Mouse (Mus musculus): ENCODE results near the gene Ankib1. TPM values are rescaled to one million over a fixed set of nuclear protein-coding genes. Genes with fewer than 3 reads are reported as not detected.
"Not testable (repeated sequence)": the region's sequence is repeated elsewhere in the genome, so short reads cannot be mapped to it uniquely, and the experiment has no call there.

Ankib1 gene
- 10 to 100 TPM; 64.7 to 83.4 (median 71.4) TPM for total RNA-seq (2022)

DNA sequence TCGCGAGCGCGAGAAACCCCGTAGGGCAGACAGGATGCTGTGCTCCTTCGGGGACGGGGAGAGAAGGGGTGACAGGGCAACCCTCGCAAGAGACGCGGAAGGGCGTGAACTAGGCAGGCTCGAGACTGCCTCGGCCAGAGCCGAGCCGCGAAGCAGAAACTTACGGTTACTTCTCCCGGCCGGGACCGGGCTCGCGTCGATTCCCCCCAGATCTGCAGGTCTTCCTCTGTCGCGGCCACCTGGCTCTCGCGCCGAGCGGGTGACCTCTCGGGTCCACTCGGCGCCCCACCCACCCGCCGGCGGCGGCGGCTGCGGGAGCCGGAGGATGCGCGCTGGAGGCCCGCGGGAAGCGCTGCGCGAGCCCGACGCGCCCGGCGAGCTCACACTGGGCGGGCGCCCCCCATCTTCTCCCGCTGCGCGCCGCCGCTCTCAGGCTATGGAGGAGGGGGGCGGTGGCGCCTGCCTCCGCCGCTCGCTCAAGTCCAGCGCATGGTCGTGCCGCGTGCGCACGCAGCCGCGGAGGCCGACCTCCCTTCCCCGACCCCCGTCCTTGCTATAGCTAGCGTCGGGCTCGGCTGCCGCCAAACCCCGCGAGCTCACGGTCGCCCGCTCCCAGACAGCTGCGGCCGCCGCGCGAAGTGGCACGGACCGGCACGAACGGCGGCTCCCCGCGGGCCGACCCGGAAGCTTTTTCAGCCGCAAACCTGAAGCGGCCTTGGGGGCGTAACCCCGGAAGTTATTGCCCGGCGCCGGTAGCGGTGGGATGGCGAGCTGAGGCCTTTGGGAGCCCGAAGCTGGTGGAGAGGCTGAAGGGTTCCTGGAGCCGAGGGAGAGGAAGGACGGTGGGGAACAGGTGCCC lies at the start of gene Ankib1, which contains the start of gene Krit1:
Gene Ankib1, minus strand, starts transcription at position 493 of the 859 bp plus-strand sequence.
Gene Krit1, plus strand, starts transcription at position 752 of the 859 bp plus-strand sequence.
- DNase-seq: peak; percentile 85

DNA sequence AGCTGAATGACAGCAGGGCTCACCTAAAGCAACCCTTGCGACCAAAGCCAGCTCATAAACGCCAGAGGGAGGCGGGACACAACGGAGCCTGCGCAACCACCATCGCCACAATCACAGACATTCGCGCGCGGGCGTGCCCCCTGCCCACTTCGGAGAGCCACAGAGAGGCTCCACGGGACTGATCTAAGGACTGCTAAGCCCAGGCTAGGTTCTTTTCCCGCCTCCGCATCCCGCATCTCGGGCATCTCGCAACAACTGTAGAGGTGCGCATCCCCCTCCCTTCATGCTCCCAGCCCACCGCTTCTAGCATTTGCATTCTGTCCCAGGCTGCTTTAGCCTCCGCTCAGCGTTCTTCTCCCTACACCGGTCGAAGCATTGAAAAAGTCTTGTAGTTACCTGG lies 42.3 kb upstream of the Ankib1 start, which contains the start of gene Lrrd1:
Gene Lrrd1, plus strand, starts transcription at position 148 of the 400 bp plus-strand sequence.
- DNase-seq: no peak

DNA sequence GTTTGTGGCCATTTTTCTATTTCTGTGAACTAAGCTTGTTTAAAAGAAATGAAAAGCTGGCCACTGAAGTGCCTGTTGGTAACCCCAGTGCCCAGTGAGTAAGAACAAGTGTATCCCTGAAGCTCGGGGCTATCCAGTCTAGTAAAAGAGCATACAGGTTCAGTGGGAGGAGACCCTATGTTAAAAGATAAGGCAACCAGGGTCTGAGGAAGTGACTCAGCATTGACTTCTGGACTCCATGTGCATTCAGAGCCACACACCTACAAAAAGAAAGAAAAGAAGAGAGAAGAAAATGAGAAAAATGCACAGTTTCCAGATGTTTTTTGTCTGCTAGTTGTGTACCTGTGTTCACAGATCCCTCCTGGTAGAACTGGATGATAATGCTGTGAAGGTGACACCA lies 31.4 kb upstream of the Ankib1 start:
- DNase-seq: no peak

DNA sequence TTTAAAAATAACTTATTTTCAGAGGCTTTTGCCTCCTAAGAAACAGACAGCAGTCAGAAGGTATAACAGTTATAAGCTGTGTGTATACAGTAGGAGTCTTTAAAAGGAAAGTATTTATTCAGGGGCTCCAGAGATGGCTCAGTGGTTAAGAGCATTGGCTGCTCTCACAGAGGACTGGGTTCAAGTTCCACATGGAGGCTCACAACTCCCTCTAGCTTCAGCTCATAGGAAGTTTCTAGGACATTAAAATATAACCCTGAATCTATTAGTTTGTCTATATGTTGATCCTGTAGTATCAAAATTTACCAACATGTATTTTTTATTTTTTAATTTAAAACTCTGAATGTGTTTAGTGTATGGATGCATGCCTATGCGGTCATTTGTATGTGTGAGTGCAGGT lies 5.7 kb upstream of the Ankib1 start:
- DNase-seq: no peak

DNA sequence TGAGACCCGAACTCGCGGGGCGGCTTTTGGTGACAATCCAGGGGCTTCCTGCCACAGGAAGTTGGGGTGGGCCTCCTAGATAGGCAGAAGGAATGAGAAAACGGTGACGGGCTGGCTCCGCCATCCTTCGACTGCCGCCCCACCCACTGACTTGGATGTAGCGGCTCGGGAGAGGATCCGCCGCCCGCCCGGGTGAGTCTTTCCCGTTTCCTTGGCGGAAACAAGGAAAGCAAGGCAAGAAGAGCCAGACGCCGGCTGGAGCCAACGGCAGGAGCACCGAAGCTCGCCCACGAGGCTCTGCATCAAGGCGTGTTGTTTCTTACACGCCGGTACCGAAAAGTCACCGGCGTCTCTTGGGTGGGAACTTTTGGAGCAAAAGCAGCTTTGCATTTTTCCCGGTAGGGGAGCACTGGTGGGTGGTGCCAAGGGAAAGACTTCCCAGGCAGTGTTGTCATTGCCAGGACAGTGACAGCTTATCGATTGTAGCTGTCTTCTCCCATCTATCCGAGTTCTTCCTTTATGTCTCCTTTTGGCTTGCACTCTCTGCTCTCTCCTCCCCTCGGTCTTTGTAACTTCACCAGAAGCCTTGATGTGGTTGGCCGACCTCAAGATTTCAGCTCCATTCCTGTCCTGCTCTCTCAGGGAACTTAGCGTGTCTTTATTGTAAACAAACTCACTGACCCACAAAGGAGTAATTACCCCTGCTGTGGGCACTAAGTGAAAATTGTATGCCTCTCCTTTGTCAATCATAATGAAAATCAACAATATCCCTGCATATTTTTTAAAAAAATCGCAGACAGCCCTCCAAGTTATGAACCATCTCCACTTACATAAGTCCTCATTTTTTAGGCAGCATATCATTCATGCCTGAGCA lies 804 bp upstream of the Ankib1 start:
- no peak for DNase-seq

DNA sequence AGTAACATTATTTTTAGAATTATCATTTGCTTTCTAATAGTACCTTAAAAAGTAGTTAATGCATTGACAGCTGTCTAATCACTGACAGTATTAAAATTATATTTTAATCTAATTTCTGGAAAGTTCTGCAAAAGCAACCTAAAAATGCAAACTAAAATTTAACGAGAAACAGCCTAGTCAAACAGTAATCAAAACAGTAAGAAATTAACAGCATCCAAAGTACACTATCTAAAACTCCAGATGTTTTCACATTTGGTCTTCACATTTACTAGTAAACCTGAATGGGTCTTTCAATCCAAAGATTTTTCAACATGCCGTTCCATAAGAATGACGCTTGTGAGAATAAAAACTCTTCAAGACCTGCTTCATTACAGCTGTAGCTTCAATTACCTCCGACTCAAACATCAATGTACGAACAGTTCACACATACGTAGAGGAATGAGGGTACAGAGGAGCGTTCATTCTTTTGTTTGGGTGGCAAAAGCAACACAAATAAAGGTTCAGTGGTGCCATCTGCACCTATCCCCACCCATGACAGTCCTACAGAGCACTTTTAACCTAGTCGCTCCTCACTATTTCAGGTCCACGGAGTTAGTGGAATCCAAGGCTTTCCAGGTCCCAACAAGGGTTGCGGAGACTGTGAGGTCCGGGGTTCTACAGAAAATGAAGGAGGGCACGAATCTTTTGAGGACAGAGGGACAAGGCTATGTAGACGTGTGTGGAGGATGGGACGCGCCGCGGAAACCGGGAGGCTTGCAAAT lies 873 bp downstream of the Ankib1 start:
- DNase-seq: no peak

DNA sequence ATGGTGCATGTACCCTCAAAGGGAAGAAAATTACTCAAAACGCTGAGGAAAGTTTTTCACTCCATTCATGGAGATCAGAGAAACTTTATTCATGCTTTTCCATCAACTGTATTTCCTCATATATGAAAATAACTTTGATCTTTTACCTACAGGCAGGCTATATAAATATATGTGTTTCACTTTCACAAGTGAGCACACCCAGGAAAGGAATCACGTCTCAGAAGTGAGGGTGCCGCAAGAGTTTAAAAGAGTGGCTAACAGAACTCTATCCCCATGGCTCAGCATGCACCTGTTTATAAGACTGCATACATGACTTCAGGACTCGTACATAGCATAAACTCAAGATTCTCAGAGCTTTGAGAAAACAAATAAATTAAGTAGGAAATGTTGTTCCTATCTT lies 1.8 kb downstream of the Ankib1 start:
- DNase-seq: no peak

DNA sequence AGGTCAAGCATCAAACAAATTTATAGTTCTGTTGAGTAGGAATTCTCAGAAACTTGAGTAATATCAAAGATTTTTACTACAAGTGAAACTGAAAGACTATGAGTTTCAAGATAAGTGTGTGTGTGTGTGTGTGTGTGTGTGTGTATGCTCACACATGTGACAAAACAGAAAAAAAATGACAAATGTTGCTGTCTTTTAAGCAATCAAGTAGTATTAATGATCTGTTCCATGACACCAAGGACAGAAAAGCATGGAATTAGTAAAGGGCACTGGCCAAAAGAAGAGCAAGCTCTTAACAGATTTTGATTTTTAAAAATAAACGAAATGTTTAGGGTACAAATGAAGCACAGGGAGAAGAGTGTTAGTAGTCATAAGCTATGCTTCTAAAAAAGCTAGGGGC lies 2.7 kb downstream of the Ankib1 start:
- no peak for DNase-seq

DNA sequence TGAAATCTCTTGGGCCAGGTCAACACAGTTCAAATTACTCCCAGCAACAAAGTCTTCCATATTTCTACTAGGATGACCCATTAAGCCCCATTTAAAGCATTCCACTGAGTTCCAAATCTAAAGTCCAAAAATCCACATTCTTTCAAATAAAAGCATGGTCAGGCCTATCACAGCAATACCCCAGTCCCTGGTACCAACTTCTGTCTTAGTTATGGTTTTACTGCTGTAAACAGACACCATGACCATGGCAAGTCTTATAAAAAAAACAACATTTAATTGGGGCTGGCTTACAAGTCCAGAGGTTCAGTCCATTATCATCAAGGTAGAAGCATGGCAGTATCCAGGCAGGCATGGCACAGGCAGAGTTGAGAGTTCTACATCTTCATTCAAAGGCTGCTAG lies 4.1 kb downstream of the Ankib1 start:
- DNase-seq: not testable (repeated sequence)

DNA sequence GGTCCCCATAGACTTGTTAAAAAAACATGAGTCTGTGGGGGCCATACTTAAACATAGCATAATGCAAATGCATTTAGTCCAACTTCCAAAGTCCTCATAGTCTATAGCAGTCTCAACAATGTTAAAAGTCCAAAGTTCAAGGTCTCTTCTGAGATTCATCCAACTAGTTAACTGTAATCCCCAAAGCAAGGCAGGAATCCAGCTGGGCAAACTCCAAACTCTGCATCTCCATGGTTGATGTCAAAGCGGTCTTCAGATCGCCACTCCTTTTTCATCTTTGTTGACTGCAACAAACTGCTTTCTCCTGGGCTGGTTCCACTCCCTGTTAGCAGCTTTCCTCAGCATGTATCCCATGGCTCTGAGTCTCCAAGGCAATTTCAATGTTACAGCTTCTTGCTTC lies 5.6 kb downstream of the Ankib1 start:
- not testable (repeated sequence) for DNase-seq

DNA sequence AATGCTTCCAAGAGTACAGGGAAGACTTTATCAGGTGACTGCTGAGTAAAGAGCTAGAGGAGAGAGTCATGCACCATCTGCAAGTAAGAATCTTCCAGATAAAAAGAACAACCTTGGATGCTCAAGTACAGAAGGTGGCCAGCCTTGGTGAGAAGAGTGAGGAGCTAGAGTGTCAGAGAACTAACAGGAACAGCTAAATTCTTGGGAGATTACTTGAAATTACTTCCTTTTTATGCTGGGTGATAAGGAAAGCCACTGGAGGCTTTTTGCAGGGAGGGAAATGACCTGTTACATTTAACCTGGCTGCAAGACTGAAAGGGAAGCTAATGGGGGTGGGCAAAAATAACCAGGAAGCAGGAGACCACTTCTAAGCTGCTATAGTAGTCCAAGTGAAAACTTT lies 11.7 kb downstream of the Ankib1 start:
- DNase-seq: no peak

DNA sequence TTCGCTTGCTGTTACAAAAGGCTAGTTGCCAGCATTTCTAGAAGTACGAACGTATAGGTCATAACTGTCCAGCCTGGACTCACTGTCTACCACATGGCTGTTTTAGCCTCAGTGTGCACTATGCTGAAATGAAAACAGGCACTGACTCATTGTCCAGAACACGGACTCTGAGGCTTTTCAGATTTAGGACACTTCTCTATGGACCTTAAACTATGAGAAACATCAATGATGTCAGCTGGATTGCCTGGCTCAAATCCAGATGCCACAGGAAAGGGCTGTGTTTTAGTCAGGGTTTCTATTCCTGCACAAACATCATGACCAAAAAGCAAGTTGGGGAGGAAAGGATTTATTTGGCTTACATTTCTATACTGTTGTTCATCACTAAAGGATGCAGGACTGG lies 15.2 kb downstream of the Ankib1 start:
- DNase-seq: peak; percentile 23

DNA sequence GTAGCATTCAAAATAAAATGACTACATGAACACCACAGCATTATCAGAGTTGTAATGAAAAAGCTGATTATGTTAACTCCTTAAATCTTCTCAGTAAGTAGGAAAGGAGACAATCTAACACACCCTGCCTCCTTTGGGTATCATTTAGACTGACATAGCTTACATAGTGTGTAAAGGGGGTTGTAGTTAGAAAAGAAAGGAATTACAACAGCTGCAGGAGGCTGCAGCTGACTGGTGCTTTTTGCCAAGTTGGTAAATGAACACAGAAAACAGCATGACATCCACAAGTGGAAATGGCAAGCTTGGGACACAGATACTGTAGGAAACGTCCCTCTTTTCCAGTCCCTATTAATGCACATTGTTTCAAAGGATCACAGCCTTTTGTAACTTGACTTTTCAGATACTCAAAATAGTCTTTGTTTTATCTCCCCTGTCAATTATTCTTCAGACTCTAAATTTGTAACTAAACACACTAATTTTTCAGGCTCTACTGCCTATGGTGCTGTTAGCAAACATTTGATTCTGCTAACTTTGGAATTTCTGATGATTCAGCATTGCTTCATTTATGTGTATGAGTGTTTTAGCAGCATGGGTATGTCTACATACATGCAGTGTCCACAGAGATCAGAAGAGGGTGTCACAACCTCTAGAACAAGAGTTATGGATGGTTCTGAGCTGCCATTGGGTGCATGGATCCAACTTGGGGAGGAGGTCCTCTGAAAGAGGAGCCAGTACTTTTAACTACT lies 17.8 kb downstream of the Ankib1 start:
- DNase-seq: no peak

DNA sequence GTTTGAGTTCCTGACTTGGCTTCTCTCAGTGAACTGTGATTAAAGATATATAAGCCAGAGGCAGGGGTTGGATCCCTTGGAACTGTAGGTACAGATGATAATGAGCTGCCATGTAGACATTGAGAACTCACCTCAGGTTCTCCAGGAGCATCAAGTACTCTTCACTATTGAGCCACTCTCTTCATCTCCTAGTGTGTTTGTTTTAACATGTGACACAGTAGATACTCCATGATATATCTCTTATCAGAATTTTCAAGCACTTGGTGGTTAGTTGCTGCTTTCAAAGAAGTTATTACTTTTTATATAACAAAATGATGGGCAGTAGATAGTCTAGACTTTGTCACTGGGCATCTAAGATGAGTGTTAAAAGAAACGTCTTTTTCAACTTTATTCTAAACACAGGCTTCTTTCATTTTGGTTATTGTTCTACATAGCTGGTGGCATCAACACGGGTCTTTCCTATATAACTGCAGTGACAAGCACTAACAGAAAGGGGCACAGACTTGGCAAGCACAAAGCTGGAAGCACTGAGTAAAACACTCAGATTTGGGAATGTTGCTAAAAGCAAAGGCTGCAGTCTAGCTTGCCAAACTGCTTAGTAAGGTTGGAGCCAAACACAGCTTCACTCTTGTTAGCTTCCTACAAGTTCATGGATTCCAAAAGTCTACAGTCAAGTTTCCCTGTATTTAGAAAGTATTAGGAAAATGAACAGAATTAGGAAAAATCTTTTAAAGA lies 18.6 kb downstream of the Ankib1 start:
- DNase-seq: no peak

DNA sequence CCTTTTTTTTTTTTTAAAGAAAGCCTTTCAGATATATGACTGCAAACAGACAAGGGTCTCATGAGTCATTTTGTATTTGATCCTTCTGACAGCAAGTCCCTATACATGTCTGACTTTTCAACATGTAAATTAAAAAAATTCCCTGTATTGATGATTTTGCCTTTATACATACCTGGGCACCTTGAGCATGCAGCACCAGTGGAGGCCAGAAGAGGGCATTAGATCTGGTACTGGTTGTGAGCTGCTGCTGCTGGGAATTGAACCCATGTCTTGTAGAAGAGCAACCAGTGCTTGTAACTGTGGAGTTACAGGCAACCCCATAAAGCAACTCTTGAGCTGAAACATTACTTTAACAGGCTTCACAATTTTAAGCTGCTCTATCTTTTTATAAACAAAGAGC lies 20.1 kb downstream of the Ankib1 start:
- no peak for DNase-seq

DNA sequence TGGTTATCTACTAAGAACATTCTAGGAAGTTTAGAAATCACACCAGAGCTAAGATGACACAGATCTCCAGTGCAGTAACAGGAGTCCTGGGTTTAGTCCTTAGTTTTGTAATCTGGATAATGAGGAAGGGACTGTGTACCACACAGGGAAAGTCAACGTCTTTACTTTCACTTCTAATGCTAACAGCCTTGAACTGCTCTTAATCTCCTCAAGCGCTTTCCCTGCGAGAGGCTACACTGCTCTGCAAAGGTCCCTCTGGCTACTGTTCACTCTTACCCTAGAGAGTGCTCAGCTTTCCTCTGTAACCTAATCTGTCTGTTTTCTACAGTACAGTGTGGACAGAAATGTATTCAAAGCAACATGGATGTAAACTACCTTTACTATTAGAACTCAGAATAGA lies 30.7 kb downstream of the Ankib1 start:
- DNase-seq: no peak

DNA sequence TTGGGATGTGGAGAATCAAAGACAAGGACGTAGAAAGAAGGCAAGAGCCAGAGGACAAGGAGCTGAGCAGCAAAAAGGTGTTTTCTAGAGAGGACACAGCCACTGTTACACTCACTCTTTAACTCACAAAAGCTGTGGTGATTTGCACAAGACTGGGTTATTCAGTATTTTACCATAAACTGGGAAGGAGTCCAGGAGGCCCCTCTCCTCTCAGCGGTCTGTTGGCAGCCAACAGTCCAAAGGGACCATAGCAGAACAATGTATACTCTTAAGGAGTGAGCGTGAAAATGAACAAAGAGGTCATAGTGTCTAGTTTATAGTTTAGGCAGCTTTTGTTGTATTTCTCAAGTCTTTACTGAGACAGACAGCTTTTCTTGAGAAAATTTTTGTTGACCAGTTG lies 31.2 kb downstream of the Ankib1 start:
- no peak for DNase-seq

DNA sequence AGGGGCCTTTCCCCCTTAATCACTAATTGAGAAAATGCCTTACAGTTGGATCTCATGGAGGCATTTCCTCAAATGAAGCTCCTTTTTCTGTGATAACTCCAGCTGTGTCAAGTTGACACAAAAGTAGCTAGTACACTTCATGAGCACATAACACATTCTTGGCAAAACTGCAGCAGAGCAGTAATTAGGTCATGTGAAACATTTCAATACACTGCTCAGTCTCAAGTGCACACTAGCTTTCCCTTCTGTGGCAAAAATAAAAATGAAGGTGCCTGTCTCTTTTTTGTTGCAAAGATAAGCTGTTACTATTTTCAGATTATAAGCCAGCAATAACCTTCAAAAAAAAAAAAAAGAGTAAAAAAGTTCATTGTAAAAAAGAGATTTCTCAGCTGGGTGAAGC lies 52.2 kb downstream of the Ankib1 start:
- DNase-seq: not testable (repeated sequence)

DNA sequence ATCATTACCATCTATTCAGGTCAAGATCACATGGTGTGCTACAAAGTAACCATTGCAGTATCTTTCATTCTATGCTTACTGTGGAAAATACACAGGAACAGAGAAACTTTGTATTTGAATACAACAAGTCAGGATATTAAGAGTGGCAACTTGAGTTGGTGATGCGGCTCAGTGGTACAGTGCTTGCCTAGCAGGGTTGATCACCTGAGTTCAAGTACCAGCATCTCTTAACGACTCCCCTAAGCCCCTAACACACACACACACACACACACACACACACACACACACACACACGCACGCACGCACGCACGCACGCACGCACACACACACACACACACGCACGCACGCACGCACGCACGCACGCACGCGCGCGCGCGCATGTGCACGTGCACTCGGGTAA lies 69.9 kb downstream of the Ankib1 start:
- not testable (repeated sequence) for DNase-seq

DNA sequence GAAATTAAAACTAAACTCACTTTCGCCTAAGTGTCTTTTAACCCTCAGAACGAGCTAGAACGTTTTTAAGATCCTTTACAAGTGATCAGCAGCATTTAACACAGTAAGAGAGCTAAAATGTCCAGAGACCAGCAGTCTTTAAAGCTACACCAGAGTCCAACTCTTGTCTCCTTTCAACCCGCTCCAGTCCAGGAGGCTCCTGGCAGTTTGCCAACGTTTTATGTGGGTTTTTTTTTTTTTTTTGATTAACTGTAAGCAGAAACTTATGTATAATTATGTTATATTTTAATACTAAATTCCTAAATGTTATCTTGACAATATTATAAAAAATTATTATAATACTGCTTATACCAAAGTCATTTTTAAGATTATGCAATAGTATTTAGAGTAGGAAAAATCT lies 73.9 kb downstream of the Ankib1 start:
- DNase-seq: no peak

DNA sequence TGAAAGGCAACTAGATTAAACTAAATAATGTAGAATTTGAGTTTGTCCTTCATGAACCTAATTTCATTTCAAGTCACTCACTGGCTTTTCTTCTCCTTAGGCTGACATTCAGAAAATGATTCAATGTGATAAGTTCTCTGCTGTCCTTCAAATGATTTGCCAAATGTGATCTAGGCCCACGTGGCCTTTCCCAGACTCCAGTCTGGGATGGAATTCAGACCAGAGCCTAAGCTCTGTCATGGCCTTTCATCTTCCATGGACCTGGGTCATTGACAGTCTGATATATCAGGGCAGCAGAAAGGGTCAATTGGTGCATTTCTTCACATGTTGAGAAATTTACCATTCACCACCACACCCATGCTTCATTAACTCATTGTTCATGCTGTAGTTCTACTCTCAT lies 77.2 kb downstream of the Ankib1 start:
- DNase-seq: peak; percentile 68

Measured in adrenal gland, adult 8-10 months (tissue).